Mouse (Mus musculus): Measurements from ENCODE around the gene Cldn34c2.
"Not testable (repeated sequence)": the region's sequence is repeated elsewhere in the genome, so short reads cannot be mapped to it uniquely, and the experiment has no call there.

The Cldn34c2 gene

DNA sequence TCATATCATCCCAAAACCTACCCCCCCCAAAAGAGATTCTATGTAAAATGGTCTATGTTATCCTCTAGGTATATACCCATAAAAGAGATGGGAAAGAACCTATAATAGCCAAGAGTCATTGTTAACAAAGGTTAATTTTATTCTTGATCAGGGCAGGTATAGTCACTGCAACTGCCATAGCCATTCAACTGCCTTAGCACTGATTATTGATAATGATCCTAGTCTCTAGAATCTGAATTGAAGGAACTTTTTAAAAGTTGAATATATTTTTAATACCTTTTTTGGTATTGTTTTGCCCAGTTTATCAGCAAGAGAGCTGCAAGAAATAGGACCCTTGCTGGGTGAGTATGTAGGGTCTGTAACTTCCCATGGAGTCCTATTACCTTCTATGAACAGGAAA is at the start of gene Cldn34c2:
Cldn34c2 (plus strand) TSS at position 301 of the 400 bp plus-strand sequence.
- in situ Hi-C loops (cut with MboI; ENCODE audit: unreplicated experiment in 2 of 2) = not testable (repeated sequence)

GRCm38 (mm10) chrX:123551378-123551777 is 30.1 kb upstream of the Cldn34c2 start:
- in situ Hi-C loops (cut with MboI; ENCODE audit: unreplicated experiment in 2 of 2) = not testable (repeated sequence)

- in situ Hi-C loops (cut with MboI; ENCODE audit: unreplicated experiment in 2 of 2) = not testable (repeated sequence)
Observed at GRCm38 (mm10) chrX:123612158-123612828, 30.8 kb downstream of the Cldn34c2 start.

Data from v-Abl transformed pro-B cells (cell line).